Mouse (Mus musculus): ENCODE results near the gene Coro1c. TPM values are rescaled to one million over a fixed set of nuclear protein-coding genes. Genes with fewer than 3 reads are reported as not detected.

The Coro1c gene
- total RNA-seq, 2 experiments from 2014 or later: 34.5 to 35.2 TPM

GRCm38 (mm10) chr5:113870393-113871040, 38.0 kb downstream of the Coro1c start:
- DNase-seq (ENCODE audit: low spot score): no peak
- intact Hi-C loops (cut with DNase I): loop anchor here (1.0 to 5.0 kb wide), 2 partner anchors 11 to 37 kb away; partner anchors contain the start of gene Coro1c

GRCm38 (mm10) chr5:113869132-113869531, 39.4 kb downstream of the Coro1c start:
- intact Hi-C loops (cut with DNase I): no loop called here
- peak; percentile 74 for DNase-seq (ENCODE audit: low spot score)

- DNase-seq (ENCODE audit: low spot score): no peak
- intact Hi-C loops (cut with DNase I): no loop called here
These were observed 43.6 kb downstream of the Coro1c start for GRCm38 (mm10) chr5:113864992-113865391.

GRCm38 (mm10) chr5:113863994-113864393, 44.6 kb downstream of the Coro1c start:
- intact Hi-C loops (cut with DNase I): no loop called here
- DNase-seq (ENCODE audit: low spot score): no peak

- no peak for DNase-seq (ENCODE audit: low spot score)
- intact Hi-C loops (cut with DNase I): no loop called here
These were observed 46.1 kb downstream of the Coro1c start for GRCm38 (mm10) chr5:113862418-113862817.

- intact Hi-C loops (cut with DNase I): no loop called here
- no peak for DNase-seq (ENCODE audit: low spot score)
These were observed 47.3 kb downstream of the Coro1c start for GRCm38 (mm10) chr5:113861294-113861693.

GRCm38 (mm10) chr5:113858971-113859370, 49.6 kb downstream of the Coro1c start:
- DNase-seq (ENCODE audit: low spot score): peak; percentile 51
- intact Hi-C loops (cut with DNase I): loop anchor here (1.0 to 5.0 kb wide), 3 partner anchors 12 to 72 kb away; no protein-coding TSS in a partner anchor

- intact Hi-C loops (cut with DNase I): loop anchor here (2.0 to 5.0 kb wide), 2 partner anchors 39 to 72 kb away; no protein-coding TSS in a partner anchor
- DNase-seq (ENCODE audit: low spot score): no peak
These were observed 50.0 kb downstream of the Coro1c start for GRCm38 (mm10) chr5:113858550-113858949.

- intact Hi-C loops (cut with DNase I): loop anchor here (2.0 to 5.0 kb wide), 2 partner anchors 40 to 73 kb away; no protein-coding TSS in a partner anchor
- no peak for DNase-seq (ENCODE audit: low spot score)
These were observed 50.9 kb downstream of the Coro1c start for GRCm38 (mm10) chr5:113857631-113858030.

GRCm38 (mm10) chr5:113856631-113857030, 51.9 kb downstream of the Coro1c start:
- no peak for DNase-seq (ENCODE audit: low spot score)

GRCm38 (mm10) chr5:113855696-113856095, 52.9 kb downstream of the Coro1c start:
- intact Hi-C loops (cut with DNase I): loop anchor here (5.0 kb wide), 1 partner anchor 42 kb away; no protein-coding TSS in a partner anchor
- DNase-seq (ENCODE audit: low spot score): peak; percentile 37

More at GRCm38 (mm10) chr5:113856631-113857030, 51.9 kb downstream of the Coro1c start:
- intact Hi-C loops (cut with DNase I): loop anchor here (5.0 kb wide), 1 partner anchor 41 kb away; no protein-coding TSS in a partner anchor

- no peak for DNase-seq (ENCODE audit: low spot score)
- intact Hi-C loops (cut with DNase I): loop anchor here (5.0 kb wide), 1 partner anchor 42 kb away; no protein-coding TSS in a partner anchor
These were observed 53.4 kb downstream of the Coro1c start for GRCm38 (mm10) chr5:113855117-113855516.

GRCm38 (mm10) chr5:113854494-113854893, 54.1 kb downstream of the Coro1c start:
- peak; percentile 75 for DNase-seq (ENCODE audit: low spot score)
- intact Hi-C loops (cut with DNase I): loop anchor here (1.0 to 5.0 kb wide), 2 partner anchors 100 to 193 kb away; no protein-coding TSS in a partner anchor

GRCm38 (mm10) chr5:113853541-113853940, 55.0 kb downstream of the Coro1c start:
- intact Hi-C loops (cut with DNase I): loop anchor here (5.0 kb wide), 1 partner anchor 194 kb away; no protein-coding TSS in a partner anchor
- DNase-seq (ENCODE audit: low spot score): no peak

- DNase-seq (ENCODE audit: low spot score): no peak
- intact Hi-C loops (cut with DNase I): loop anchor here (5.0 kb wide), 1 partner anchor 195 kb away; no protein-coding TSS in a partner anchor
These were observed 56.1 kb downstream of the Coro1c start for GRCm38 (mm10) chr5:113852463-113852862.

GRCm38 (mm10) chr5:113850680-113851230, 57.8 kb downstream of the Coro1c start:
- intact Hi-C loops (cut with DNase I): loop anchor here (5.0 kb wide), 1 partner anchor 197 kb away; no protein-coding TSS in a partner anchor

GRCm38 (mm10) chr5:113847636-113848035, 60.9 kb downstream of the Coro1c start:
- DNase-seq (ENCODE audit: low spot score): no peak
- intact Hi-C loops (cut with DNase I): no loop called here

More at GRCm38 (mm10) chr5:113850680-113851230, 57.8 kb downstream of the Coro1c start:
- no peak for DNase-seq (ENCODE audit: low spot score)

GRCm38 (mm10) chr5:113846656-113847055, 61.9 kb downstream of the Coro1c start:
- no peak for DNase-seq (ENCODE audit: low spot score)
- intact Hi-C loops (cut with DNase I): no loop called here

- DNase-seq (ENCODE audit: low spot score): no peak
- intact Hi-C loops (cut with DNase I): no loop called here
These were observed 62.9 kb downstream of the Coro1c start for GRCm38 (mm10) chr5:113845627-113846026.

GRCm38 (mm10) chr5:113844721-113845120, 63.8 kb downstream of the Coro1c start:
- no peak for DNase-seq (ENCODE audit: low spot score)
- intact Hi-C loops (cut with DNase I): no loop called here

GRCm38 (mm10) chr5:113844106-113844505, 64.5 kb downstream of the Coro1c start:
- intact Hi-C loops (cut with DNase I): no loop called here

More at GRCm38 (mm10) chr5:113844106-113844505, 64.5 kb downstream of the Coro1c start:
- no peak for DNase-seq (ENCODE audit: low spot score)
